Mouse (Mus musculus): ENCODE results near the gene Hipk2. TPM values are rescaled to one million over a fixed set of nuclear protein-coding genes. Genes with fewer than 3 reads are reported as not detected.

Gene Hipk2
- polyA plus RNA-seq, 1 experiment = 23.8 TPM

DNA sequence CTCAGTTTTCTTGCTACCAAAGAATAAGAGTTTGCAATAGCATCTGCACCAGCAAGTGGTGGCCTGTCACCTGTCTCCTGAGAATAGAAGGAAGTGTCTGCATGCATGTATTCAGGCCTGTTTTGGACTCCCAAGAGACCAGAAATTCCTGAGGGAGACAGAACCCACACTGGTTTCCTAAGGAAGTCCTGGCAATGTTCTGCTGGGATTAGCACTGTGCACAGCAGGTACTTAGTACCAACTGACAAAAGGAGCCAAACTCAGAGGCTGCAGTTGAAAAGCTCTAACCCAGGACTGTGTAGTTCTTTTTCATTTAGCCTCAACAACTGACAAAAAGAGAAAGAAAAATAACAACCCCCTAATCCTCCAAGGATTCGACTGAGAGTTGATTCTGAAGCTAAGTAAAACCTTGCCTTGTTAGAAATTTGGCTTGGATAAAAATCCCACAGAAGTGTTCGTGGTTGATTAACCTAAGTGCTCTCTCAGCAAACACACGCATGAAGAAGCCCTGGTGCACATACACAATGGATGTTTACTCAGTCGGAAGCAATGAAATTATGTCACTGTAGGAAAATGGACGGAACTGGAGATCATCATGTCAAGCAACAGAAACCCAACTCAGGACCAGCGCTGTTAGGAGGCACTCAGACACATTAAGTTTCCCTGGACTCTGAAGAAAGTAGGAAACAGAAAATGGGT lies 115.9 kb downstream of the Hipk2 start:
- DNase-seq (ENCODE audit: extremely low spot score in 1 of 2, low spot score in 1 of 2) = no peak

GRCm38 (mm10) chr6:38759186-38759585 lies 116.8 kb downstream of the Hipk2 start:
- DNase-seq (ENCODE audit: extremely low spot score in 1 of 2, low spot score in 1 of 2) = no peak

GRCm38 (mm10) chr6:38757597-38757996 lies 118.4 kb downstream of the Hipk2 start:
- no peak for DNase-seq (ENCODE audit: extremely low spot score in 1 of 2, low spot score in 1 of 2)

- DNase-seq (ENCODE audit: extremely low spot score in 1 of 2, low spot score in 1 of 2) = no peak
These were observed 119.0 kb downstream of the Hipk2 start for GRCm38 (mm10) chr6:38756968-38757367.

DNA sequence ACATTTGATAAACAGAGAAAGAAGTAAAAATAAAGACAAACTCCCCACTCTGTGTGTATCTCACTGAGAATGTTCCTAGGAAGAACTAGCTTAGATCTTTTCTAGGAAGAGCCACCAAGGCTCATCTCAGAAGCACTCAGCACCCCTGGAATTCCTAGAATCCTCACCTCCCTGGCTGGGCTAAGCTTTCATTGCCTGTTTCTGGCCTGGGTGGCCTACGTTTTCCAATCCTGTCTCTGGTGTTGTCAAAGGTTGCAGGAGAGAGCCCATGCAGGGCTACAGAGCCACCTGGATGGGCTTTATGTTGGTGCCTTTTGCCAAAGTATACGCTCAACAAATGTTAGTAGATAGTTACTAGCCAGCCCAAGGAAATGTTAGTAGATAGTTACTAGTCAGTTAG lies 120.0 kb downstream of the Hipk2 start:
- no peak for DNase-seq (ENCODE audit: extremely low spot score in 1 of 2, low spot score in 1 of 2)

- DNase-seq (ENCODE audit: extremely low spot score in 1 of 2, low spot score in 1 of 2) = no peak
These were observed 120.8 kb downstream of the Hipk2 start for GRCm38 (mm10) chr6:38755188-38755587.

DNA sequence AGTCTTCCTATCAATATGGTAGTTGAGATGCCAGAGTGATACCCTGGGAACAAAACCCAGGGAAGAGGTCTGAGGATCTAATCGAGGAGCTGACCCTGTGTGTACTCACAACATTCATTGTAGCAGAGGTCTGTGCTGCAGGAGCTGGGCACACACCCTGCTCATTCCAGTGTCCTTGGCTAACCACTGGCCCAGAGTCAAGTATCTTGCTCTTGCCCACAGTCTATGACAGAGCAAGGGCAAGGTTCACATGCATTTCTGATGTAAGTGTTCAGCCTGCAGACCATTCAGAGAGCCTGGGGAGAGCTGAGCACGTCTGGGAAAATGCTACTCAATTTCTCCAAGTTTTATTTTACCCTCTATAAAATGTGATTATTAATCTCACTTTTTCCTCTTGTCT lies 122.2 kb downstream of the Hipk2 start:
- no peak for DNase-seq (ENCODE audit: extremely low spot score in 1 of 2, low spot score in 1 of 2)

- DNase-seq (ENCODE audit: extremely low spot score in 1 of 2, low spot score in 1 of 2) = no peak
These were observed 122.9 kb downstream of the Hipk2 start for GRCm38 (mm10) chr6:38753025-38753424.

- no peak for DNase-seq (ENCODE audit: extremely low spot score in 1 of 2, low spot score in 1 of 2)
These were observed 123.5 kb downstream of the Hipk2 start for GRCm38 (mm10) chr6:38752495-38752894.

GRCm38 (mm10) chr6:38748037-38748436 lies 127.9 kb downstream of the Hipk2 start:
- DNase-seq (ENCODE audit: extremely low spot score in 1 of 2, low spot score in 1 of 2) = no peak

DNA sequence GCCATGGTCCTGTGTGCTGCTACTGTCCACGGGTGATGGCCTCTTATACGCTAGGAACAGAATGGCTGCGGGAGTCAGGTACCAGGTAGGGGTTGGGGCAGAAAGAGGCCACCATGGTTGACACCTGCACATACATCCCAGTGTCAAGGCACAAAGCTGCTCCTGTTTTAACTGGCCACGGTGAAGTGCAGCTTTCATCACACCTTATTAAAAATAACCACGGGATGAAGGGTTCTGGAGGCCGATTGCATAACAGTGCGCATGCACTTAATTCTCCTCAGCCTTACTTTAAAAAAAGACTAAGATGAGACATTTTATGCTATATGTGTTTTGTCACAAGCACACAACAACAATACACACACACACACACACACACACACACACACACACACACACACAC lies 132.6 kb downstream of the Hipk2 start:
- DNase-seq (ENCODE audit: extremely low spot score in 1 of 2, low spot score in 1 of 2) = no peak

DNA sequence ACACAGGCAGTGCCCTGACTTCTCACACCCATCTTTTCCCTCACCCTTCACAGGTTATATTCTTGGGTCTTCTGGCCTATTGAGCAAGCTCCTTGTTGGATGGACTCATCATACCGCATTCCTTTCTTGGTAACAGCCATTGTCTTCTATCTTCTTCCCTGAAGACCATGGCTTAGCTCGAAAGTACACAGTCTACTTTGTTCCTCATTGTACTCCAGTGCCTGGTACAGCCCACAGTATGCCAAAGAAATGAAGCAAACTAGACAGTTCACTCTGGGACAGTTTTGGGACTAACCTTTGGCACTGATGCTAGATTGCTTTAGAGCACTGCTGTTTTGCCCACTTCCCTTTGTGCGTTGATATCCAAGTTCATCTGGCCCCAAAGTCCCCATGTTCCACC lies 133.5 kb downstream of the Hipk2 start:
- DNase-seq (ENCODE audit: extremely low spot score in 1 of 2, low spot score in 1 of 2) = no peak

DNA sequence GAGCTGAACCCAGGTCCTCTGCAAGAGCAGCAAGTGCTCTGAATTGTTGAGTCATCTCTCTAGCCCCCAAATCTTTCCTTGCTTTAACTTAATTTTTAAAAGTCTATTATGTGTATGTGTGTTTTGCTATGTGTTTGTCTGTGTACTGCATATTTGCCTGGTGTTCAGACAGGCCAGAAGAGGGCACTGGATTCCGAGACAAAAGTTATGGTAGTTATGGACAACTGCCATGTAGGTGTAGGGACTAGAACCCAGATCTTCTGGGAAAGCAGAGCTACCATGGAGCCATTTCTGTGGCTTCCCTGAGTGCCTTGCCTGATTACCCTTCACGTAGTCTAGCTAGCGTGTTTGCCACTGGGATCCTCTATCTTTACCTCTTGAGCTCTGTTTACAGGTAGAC lies 134.9 kb downstream of the Hipk2 start:
- no peak for DNase-seq (ENCODE audit: extremely low spot score in 1 of 2, low spot score in 1 of 2)

DNA sequence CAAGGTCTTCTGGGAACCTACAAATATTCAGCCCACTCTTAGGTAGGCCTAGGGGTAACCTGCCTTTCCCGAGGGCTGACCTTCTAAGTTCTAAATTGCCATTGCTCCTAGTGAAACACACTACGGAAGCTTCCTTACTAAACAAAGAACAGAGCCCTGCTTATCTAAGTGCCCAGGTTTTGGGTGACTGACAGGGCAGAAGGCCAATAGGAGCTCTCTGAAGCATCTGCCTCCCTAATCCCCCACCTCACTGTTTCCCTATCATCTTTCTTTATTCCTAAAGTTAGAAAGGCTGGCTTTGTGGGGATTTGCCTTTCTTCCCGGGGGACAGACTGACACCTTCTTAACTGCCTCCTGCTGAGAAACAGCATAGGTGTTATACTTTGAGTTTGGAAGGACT lies 136.7 kb downstream of the Hipk2 start:
- no peak for DNase-seq (ENCODE audit: extremely low spot score in 1 of 2, low spot score in 1 of 2)

GRCm38 (mm10) chr6:38737763-38738162 lies 138.2 kb downstream of the Hipk2 start:
- DNase-seq (ENCODE audit: extremely low spot score in 1 of 2, low spot score in 1 of 2) = peak in 1 of 2 experiments; percentile 27

- peak; percentile 41 to 91 for DNase-seq (ENCODE audit: extremely low spot score in 1 of 2, low spot score in 1 of 2)
These were observed 139.7 kb downstream of the Hipk2 start for GRCm38 (mm10) chr6:38736240-38736639.

- DNase-seq (ENCODE audit: extremely low spot score in 1 of 2, low spot score in 1 of 2) = no peak
These were observed 143.3 kb downstream of the Hipk2 start for GRCm38 (mm10) chr6:38732681-38733080.

- DNase-seq (ENCODE audit: extremely low spot score in 1 of 2, low spot score in 1 of 2) = peak in 1 of 2 experiments; percentile 40
These were observed 145.5 kb downstream of the Hipk2 start for GRCm38 (mm10) chr6:38730169-38731146.

DNA sequence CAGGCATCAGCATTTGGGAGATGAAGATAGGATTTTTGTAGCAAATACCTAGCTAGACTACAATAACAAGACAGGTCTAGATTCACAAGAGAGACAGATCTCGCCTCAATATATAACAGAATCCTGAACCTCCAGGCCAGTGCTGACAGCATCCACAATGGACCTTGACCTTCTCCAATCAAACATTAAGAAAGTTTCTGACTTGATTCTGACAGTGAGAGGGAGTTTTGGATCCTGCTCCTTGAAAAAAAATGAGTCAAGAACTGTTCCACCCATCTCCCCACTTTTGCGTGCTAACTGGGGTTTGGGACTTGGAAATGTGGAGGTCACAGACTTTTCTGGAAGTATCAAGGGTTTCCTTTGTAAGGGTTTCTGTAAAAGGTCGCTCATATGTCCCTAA lies 150.4 kb downstream of the Hipk2 start:
- no peak for DNase-seq (ENCODE audit: extremely low spot score in 1 of 2, low spot score in 1 of 2)

GRCm38 (mm10) chr6:38721361-38721760 lies 154.6 kb downstream of the Hipk2 start:
- DNase-seq (ENCODE audit: extremely low spot score in 1 of 2, low spot score in 1 of 2) = no peak

DNA sequence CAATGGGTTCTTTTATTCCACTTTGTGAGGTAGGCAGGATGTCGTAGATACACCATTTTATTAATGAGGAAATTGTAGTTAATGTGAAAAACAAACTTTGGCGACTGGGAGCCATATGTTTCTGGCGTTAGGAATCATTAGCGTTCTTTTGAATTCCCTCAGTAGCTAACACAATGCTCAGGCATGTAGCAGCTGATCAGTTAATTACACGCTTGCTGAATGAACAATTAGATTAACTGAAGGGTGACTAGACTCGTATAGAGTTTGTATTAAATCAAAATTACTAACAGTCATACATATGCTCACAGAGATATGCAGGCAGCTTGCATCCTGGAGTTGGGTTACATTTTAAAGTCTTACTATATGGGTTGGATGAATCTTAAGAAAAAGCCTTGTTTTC lies 156.7 kb downstream of the Hipk2 start:
- DNase-seq (ENCODE audit: extremely low spot score in 1 of 2, low spot score in 1 of 2) = no peak

DNA sequence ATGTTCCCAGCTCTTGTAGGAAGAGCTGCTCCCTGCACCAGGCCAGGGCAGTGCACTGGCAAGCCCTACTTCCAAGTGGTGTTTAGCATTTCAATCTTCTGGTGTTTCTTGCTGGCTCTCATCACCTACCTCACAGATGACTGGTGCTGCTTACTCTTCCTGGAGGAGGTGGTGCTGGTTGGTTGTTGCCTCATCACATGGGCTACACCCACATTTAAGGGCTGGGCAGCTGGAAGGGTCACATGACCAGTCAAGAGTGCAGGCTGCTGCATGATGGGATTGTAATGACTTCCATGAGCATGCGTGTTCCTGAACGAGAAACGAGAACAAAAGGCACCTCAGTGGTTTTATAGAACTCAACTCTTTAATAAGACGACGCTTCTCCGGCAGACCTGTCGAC lies 157.3 kb downstream of the Hipk2 start:
- no peak for DNase-seq (ENCODE audit: extremely low spot score in 1 of 2, low spot score in 1 of 2)
